Mouse (Mus musculus) forebrain, embryonic 15.5 days (tissue): ENCODE results near the gene E130218I03Rik. TPM values are rescaled to one million over a fixed set of nuclear protein-coding genes. Genes with fewer than 3 reads are reported as not detected.

Experiments
- ATAC-seq: fragments of 200-750 bp; cut with Nextera tagmentation; replicated peaks from 2 replicates; pipeline ENCODE4 v1.8.0; 2017; ENCODE audit warnings: mild to moderate bottlenecking, moderate TSS enrichment, moderate library complexity
- H3K27ac ChIP-seq: fragments of 300-500 bp; sonication (generic); replicated peaks from 2 replicates; pipeline ENCODE4 v1.5.1; 2015; ENCODE audit warnings: mild to moderate bottlenecking, inconsistent platforms
- H3K27me3 ChIP-seq: fragments of 300-500 bp; sonication (generic); 2 replicates; pipeline ENCODE4 v1.6.1; 2015; ENCODE audit warnings: inconsistent platforms
- H3K36me3 ChIP-seq: fragments of 300-500 bp; sonication (generic); 2 replicates; pipeline ENCODE4 v1.6.1; 2015; ENCODE audit warnings: mild to moderate bottlenecking, inconsistent platforms
- H3K4me1 ChIP-seq: fragments of 300-500 bp; sonication (generic); 2 replicates; pipeline ENCODE4 v1.6.1; 2015; ENCODE audit warnings: inconsistent platforms
- H3K4me2 ChIP-seq: fragments of 300-500 bp; sonication (generic); replicated peaks from 2 replicates; pipeline ENCODE4 v1.6.1; 2015; ENCODE audit warnings: mild to moderate bottlenecking, inconsistent platforms
- H3K4me3 ChIP-seq: fragments of 300-500 bp; sonication (generic); 2 replicates; pipeline ENCODE4 v1.5.1; 2015; ENCODE audit warnings: mild to moderate bottlenecking, inconsistent platforms
- H3K9ac ChIP-seq: fragments of 300-500 bp; sonication (generic); replicated peaks from 2 replicates; pipeline ENCODE4 v1.6.1; 2015; ENCODE audit warnings: mild to moderate bottlenecking, inconsistent platforms
- H3K9me3 ChIP-seq: fragments of 300-500 bp; sonication (generic); 2 replicates; pipeline ENCODE4 v1.6.1; 2016; ENCODE audit warnings: inconsistent platforms
- WGBS: fragments of 180-500 bp; shearing (Covaris S2); methylation state at CpG from one replicate; pipeline ENCODE4 v1.1.7; 2015; ENCODE audit warnings: mixed read lengths; 5-methylcytosine and 5-hydroxymethylcytosine counted together
- polyA plus RNA-seq: library from polyadenylated mRNA; unstranded; fragments of >200 nt; fragmentation: Nextera tagmentation; extraction: Ambion mirVana; gene quantifications from 2 replicates; pipeline ENCODE4 v1.2.1, GENCODE M21; 2015

Gene E130218I03Rik
- polyA plus RNA-seq, result 0.49 TPM in 1 of 2 replicates, not detected in the other

DNA sequence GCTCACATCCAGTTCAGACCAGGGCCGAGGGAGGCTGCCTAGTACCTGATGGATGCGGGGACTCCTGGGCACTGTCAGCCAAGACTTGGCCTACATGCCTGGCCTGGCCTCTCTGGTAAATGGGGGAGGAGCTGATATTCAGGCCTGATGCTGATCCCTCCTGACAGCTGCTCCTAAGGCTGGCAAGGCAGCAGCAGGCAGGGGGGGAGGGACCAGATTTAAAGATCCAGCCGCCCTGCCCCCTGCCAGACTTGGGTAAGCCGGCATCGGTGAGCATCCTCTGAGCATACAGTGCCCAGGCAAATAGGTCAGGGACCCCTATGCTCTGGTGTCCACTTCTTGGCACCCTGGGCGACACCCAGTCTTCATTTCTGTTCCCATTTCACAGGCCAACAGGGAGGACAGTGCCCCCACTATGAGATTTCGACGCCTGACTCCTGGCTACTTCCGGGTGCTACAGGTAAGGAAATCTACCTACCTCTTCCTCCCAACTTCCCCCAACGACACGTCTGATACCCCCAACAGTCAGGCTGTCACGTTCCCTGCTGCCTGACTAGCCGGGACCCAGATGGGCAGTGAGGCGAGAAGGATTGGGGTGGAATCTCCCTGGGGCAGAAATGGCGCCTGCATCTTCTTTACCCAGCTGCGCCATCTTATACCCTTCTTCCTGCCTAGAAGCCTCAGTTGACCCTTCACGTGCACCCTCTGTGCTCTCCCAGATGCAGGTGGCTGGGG, at the start of gene E130218I03Rik:
E130218I03Rik (plus strand) TSS at position 147 of the 735 bp plus-strand sequence.
- H3K9ac ChIP-seq, result no peak within 1 kb of the TSS; the same call in 1 of the 2 replicates

DNA sequence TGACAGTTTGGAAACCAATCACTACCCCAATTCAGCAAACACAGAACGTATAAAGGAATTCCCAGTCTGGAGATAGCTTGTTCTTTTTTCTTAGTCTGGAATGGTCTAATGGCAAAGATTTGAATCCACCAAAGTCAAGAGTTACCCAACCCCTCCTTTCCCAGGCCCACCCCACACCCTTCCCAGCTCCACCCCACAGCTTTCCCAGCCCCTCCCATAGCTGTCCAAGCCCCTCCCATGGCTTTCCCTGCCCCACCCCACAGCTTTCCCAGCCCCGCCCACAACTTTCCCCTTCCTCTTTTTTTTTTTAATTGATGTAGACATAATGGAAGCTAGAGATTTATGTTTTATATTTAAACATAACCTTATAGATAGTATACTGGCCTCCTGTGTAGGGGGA, 44.1 kb upstream of the E130218I03Rik start:
- no peaks in the 10 kb centered on the region for H3K9me3 ChIP-seq
- no peak overlapping the region for H3K9ac ChIP-seq
- no peak overlapping the region for H3K4me3 ChIP-seq
- no peak overlapping the region for H3K4me2 ChIP-seq
- 73% methylated on average over 2 of the region's 2 CpGs for WGBS
- no peak for ATAC-seq
- no peaks in the 10 kb centered on the region for H3K4me1 ChIP-seq
- H3K27me3 ChIP-seq, result no peaks in the 10 kb centered on the region
- H3K27ac ChIP-seq, result no peak overlapping the region
- H3K36me3 ChIP-seq, result no peaks in the 10 kb centered on the region

More for the DNA sequence above, at the start of gene E130218I03Rik:
- peaks cover 23% of the 10 kb centered on the region for H3K4me1 ChIP-seq
- no peaks in the 10 kb centered on the region for H3K36me3 ChIP-seq
- H3K4me2 ChIP-seq, result peak within 1 kb of the TSS; percentile 97
- 95% methylated on average over 17 of the region's 17 CpGs for WGBS
- H3K27ac ChIP-seq, result no peak within 1 kb of the TSS
- peak within 1 kb of the TSS; percentile 84 for H3K4me3 ChIP-seq
- no peak for ATAC-seq
- H3K9me3 ChIP-seq, result no peaks in the 10 kb centered on the region
- H3K27me3 ChIP-seq, result peaks cover 22% of the 10 kb centered on the region

DNA sequence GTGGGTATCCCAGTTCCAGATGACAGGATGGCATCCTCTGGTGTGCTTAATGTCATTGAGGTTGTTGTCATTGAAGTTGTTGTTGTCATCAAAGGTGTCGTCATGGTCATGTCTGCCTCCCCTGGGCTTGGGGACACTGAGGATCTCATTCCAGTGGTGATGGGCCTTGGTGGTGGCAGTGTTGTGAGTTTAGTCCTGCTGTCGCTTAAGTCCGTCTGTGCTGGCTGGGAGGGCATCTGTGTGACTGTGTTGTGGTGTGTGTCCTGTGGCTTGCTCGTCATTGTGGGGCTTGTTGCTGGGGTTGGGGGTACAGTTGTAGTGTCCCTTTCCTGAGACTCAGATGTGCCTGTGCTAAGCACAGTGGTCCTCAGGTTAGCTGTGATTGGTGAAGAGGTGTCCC, 40.6 kb upstream of the E130218I03Rik start, which contains the start of gene Gm7534:
Gm7534 (minus strand) TSS at position 101 of the 400 bp plus-strand sequence.
- Histone ChIP-seq H3K4me3 (no peak within 1 kb of the TSS), H3K36me3 (no peaks in the 10 kb centered on the region), H3K9ac (no peak within 1 kb of the TSS), H3K4me1 (no peaks in the 10 kb centered on the region), H3K4me2 (no peak within 1 kb of the TSS), H3K27me3 (no peaks in the 10 kb centered on the region), H3K9me3 (no peaks in the 10 kb centered on the region), H3K27ac (no peak within 1 kb of the TSS)
- WGBS, result 89% methylated on average over 4 of the region's 4 CpGs
- no peak for ATAC-seq

DNA sequence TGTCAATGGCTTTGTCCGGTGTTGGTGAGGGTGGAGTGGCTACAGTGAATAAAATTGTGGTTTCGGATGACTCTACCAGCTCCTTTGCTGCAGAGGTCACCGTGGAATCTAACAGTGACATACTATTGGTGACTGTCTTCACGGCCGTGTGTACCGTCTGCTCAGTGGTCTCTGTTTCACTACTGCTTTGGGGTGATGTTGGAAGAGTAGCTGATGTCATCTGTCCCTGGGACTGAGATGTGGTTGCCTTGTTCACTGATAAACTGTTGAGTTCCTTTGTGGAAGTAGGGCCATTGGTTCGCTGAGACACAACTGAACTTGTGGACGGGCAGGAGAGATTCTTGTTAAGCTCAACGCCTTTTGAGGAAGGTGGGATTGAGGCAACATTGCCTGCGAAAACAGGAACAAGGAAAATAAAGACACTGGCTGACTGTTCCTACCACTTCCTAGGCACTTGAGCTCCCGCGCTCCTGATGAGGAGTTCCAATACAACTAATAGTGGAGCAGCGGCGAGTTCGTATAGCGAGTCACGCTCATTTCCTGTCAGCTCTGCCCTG, 40.0 kb upstream of the E130218I03Rik start:
- Histone ChIP-seq H3K9ac (no peak overlapping the region), H3K4me1 (no peaks in the 10 kb centered on the region), H3K27me3 (no peaks in the 10 kb centered on the region), H3K27ac (no peak overlapping the region), H3K4me3 (no peak overlapping the region), H3K36me3 (no peaks in the 10 kb centered on the region), H3K4me2 (no peak overlapping the region), H3K9me3 (no peaks in the 10 kb centered on the region)
- 93% methylated on average over 17 of the region's 17 CpGs for WGBS
- no peak for ATAC-seq

DNA sequence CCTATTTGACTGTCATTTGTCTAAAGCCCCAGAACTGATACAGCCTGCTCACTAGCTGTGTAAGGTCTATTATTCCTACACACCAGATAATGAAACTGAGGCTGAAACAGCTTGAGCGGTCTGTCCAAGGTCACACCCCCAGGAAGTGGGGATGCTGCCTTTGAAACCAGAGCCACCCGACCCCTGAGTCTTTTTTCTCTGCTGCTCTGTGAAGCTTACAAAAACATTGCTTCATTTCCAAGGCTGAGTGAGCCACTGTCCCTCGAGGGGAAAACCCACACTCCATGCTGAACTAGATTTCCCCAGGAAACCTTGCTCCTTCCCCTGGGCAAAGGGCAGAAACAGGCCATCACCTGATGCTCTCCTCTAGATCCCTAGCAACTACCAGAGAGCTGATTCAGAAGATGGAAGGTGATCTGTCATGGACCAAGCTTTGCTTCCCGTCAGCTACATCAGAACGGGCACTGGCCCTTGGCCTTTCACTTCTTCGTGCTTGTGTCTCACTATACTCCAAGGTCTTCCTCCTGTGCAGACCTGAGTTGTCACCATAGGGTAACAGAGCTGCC, 36.9 kb upstream of the E130218I03Rik start:
- no peaks in the 10 kb centered on the region for H3K4me1 ChIP-seq
- no peaks in the 10 kb centered on the region for H3K9me3 ChIP-seq
- H3K9ac ChIP-seq, result no peak overlapping the region
- 74% methylated on average over 6 of the region's 6 CpGs for WGBS
- H3K4me3 ChIP-seq, result no peak overlapping the region
- no peaks in the 10 kb centered on the region for H3K36me3 ChIP-seq
- H3K27ac ChIP-seq, result no peak overlapping the region
- no peaks in the 10 kb centered on the region for H3K27me3 ChIP-seq
- ATAC-seq, result no peak
- H3K4me2 ChIP-seq, result no peak overlapping the region

DNA sequence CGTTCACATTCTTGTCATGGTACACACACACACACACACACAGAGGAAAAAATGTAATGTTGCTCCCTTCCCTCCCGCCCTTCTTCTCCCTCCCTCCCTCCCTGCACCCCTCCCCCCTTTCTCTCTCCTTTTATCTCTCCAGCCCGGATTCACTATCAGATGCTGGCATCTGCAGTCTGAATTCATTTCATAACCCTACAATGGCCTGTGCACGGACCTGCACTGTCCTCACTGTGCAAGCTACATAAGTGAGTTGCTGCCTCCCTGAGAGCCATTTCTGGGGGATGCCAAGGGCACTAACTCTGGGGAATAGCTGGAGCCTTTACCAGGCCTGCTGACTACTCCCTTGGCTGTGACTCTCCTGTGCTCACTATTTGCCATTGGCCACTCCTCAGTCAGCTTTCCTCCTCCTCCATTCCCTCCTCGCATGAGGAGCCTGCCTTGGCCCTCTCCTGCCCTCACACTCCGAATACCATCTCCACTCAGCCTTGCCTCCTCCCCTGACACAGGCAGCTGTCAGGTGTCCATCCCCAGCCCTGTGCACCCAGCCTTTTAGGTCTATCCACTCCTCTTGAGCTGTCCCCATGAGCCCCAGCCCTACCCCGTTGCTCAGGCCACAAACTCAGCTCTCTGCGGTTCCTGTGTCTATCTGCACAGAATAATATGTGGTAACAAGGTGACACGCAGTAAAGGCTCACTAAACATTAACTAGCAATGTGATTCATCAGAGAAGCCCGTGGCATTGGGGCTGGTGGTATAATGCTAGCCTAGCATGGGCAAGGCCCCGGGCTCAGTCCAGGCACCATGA, 20.5 kb upstream of the E130218I03Rik start:
- Histone ChIP-seq H3K9ac (no peak overlapping the region), H3K4me2 (no peak overlapping the region), H3K27me3 (no peaks in the 10 kb centered on the region), H3K36me3 (no peaks in the 10 kb centered on the region), H3K4me3 (no peak overlapping the region), H3K9me3 (no peaks in the 10 kb centered on the region), H3K27ac (no peak overlapping the region), H3K4me1 (no peaks in the 10 kb centered on the region)
- ATAC-seq, result no peak
- 74% methylated on average over 11 of the region's 11 CpGs for WGBS

DNA sequence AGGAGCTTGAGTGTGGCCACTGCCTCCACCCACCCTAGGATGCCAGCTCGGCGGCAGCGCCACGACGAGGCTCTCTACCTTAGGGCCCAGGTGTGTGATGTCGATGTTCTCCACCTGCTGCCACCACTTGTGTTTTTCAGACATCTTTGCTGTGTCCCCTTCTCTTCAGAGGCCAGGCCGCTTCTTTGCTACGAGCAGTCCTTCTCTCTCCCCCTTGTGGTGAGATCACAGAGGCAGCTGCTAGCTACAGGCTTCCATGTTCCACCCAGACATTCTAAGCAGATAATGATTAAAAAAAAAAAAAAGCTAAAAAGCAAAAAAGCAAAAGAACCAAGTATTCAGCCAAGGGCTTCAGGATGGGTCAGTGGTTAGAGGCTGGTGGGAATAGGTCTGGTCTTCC, 16.3 kb upstream of the E130218I03Rik start, which contains the start of gene Catsper4:
Catsper4 (minus strand) TSS at position 190 of the 400 bp plus-strand sequence.
- Histone ChIP-seq H3K4me2 (no peak within 1 kb of the TSS), H3K4me3 (no peak within 1 kb of the TSS), H3K36me3 (no peaks in the 10 kb centered on the region), H3K27me3 (no peaks in the 10 kb centered on the region), H3K9ac (no peak within 1 kb of the TSS), H3K9me3 (no peaks in the 10 kb centered on the region), H3K4me1 (no peaks in the 10 kb centered on the region), H3K27ac (no peak within 1 kb of the TSS)
- WGBS, result 79% methylated on average over 8 of the region's 8 CpGs
- ATAC-seq, result no peak

DNA sequence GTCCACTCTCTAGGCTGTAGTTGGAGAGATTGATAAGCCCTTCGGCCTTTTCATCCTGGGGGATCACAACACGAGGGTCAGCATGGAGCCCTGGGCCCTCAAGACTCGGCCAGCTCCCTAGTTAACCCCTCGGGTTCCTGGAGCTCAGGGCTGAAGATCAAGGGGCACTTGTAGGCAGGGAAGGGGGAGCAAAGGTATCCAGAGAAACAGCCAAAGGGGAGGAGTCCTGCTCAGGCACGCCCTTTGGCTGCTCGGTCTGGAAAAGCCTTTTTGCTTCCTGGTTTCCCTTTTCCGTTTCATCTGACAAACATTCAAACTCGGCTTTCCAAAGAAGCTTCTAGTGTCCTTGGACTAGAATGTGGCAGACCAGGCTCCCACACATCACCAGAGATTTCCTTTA, 13.0 kb upstream of the E130218I03Rik start:
- WGBS, result 45% methylated on average over 8 of the region's 8 CpGs

DNA sequence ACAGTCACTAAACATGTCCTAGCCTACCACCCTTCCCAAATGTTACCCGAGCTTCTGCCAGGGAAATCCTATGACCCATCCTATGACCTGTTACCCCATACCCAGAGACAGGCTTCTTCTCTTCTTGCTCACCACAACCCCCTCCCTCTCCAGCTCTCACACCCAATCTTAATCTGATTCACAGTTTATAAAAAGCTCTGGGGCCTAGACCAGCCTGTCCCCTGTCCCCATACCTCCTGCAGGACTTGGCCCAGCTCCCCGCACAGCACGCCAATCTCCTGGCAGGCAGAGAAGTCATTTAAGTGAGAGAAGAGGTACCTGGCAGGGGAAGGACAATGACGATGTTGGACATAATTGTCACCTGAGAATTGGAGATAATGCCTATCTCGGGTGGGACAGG, 8.6 kb upstream of the E130218I03Rik start:
- no peaks in the 10 kb centered on the region for H3K36me3 ChIP-seq
- H3K4me1 ChIP-seq, result 0 out of 2 replicates have a peak, but pooled peaks cover 3% of the 10 kb centered on the region
- H3K27ac ChIP-seq, result no peak overlapping the region
- H3K27me3 ChIP-seq, result peaks cover 9% of the 10 kb centered on the region; the same call in 1 of the 2 replicates
- H3K9me3 ChIP-seq, result no peaks in the 10 kb centered on the region
- ATAC-seq, result no peak
- no peak overlapping the region for H3K4me3 ChIP-seq
- H3K4me2 ChIP-seq, result no peak overlapping the region
- no peak overlapping the region for H3K9ac ChIP-seq
- 78% methylated on average over 5 of the region's 5 CpGs for WGBS

More for the DNA sequence above, 13.0 kb upstream of the E130218I03Rik start:
- H3K9me3 ChIP-seq, result no peaks in the 10 kb centered on the region
- no peaks in the 10 kb centered on the region for H3K27me3 ChIP-seq
- no peaks in the 10 kb centered on the region for H3K4me1 ChIP-seq
- H3K36me3 ChIP-seq, result no peaks in the 10 kb centered on the region
- H3K4me3 ChIP-seq, result no peak overlapping the region
- no peak overlapping the region for H3K4me2 ChIP-seq
- ATAC-seq, result no peak
- no peak overlapping the region for H3K9ac ChIP-seq
- H3K27ac ChIP-seq, result no peak overlapping the region

DNA sequence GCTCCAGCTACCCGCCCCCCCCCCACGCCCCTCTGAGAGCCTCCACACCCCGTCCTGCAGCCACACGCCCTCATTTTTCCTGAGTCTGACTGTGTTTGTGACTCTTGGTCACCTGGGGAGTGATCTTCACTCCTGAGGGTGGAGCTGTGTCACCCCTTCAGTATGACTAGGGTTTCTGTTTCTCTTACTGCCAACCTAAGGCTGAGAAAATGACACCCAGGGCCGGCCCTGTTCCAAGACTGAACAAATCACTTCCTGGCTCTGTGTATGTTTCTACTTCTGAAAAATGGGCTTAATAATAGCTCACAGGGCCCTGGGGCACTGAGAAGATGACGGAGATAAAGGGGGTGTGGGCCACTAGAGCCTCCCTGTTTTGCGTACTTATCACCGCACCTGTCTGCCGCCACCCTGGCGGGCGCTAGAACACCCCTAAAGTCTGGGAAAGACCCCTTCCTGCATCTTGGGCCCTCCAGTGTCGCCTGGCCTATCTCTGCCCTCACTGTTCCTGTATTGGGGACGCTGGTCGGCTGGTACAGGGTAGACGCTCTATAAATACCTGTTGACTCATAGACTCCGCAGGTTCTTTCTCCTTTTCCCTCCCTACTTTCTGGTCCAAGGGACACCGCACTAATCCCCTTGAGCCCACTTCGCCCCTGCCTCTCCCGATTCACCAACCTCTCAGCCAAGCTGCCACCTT, 5.7 kb upstream of the E130218I03Rik start:
- ATAC-seq, result no peak
- Histone ChIP-seq H3K27ac (no peak overlapping the region), H3K9ac (no peak overlapping the region), H3K4me3 (no peak overlapping the region), H3K27me3 (peaks cover 9% of the 10 kb centered on the region; the same call in 1 of the 2 replicates), H3K4me1 (0 out of 2 replicates have a peak, but pooled peaks cover 3% of the 10 kb centered on the region), H3K9me3 (no peaks in the 10 kb centered on the region), H3K36me3 (no peaks in the 10 kb centered on the region), H3K4me2 (no peak overlapping the region)
- 22% methylated on average over 19 of the region's 19 CpGs for WGBS

DNA sequence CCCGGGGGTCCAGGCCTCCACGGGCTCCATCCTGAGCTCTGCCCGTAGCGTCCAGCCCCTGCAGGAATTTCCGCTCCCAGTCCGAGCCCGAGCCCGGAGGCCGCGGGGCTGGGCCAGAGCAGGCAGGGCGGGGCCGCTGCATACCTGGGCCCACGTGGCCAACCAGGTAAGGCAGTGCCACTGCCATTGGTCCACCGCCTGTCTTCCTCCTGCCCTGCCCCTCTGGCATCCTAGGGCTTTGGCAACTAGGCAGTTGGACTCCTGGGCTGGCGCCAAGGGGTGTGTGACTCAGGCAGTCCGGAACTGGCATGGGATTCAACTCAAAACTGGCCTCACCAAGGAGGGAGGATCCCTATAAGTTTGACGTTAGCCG, 5.2 kb upstream of the E130218I03Rik start, which contains the start of gene Cnksr1:
Cnksr1 (minus strand) TSS at position 121 of the 373 bp plus-strand sequence.
- ATAC-seq, result no peak
- 0 out of 2 replicates have a peak, but pooled peaks cover 3% of the 10 kb centered on the region for H3K4me1 ChIP-seq
- no peak within 1 kb of the TSS for H3K4me2 ChIP-seq

More for the DNA sequence above, 5.2 kb upstream of the E130218I03Rik start, which contains the start of gene Cnksr1:
- 1% methylated on average over 18 of the region's 18 CpGs for WGBS
- no peak within 1 kb of the TSS for H3K27ac ChIP-seq
- peaks cover 9% of the 10 kb centered on the region; the same call in 1 of the 2 replicates for H3K27me3 ChIP-seq
- H3K36me3 ChIP-seq, result no peaks in the 10 kb centered on the region
- no peak within 1 kb of the TSS for H3K4me3 ChIP-seq
- H3K9ac ChIP-seq, result no peak within 1 kb of the TSS
- no peaks in the 10 kb centered on the region for H3K9me3 ChIP-seq
